Mouse (Mus musculus) embryonic facial prominence, embryonic 14.5 days (tissue): ENCODE data around the gene Ankrd9. TPM values are rescaled to one million over a fixed set of nuclear protein-coding genes. Genes with fewer than 3 reads are reported as not detected.

Experiments
- ATAC-seq: fragments of 200-750 bp; cut with Nextera tagmentation; 2 replicates; pipeline ENCODE4 v1.8.0; 2017; ENCODE audit warnings: low read depth, moderate number of reproducible peaks, moderate TSS enrichment
- DNase-seq: peaks from one replicate; pipeline ENCODE4 v3.0.0-alpha.2; 2015; ENCODE audit warnings: low spot score
- H3K27ac ChIP-seq: fragments of 300-500 bp; sonication (generic); replicated peaks from 2 replicates; pipeline ENCODE4 v1.5.1; 2014; ENCODE audit warnings: low read depth, mild to moderate bottlenecking, low read length, moderate library complexity
- H3K27me3 ChIP-seq: fragments of 300-500 bp; sonication (generic); replicated peaks from 2 replicates; pipeline ENCODE4 v1.6.1; 2014; ENCODE audit warnings: low read length; ENCODE audit not compliant: control insufficient read depth, insufficient read depth
- H3K36me3 ChIP-seq: fragments of 300-500 bp; sonication (generic); 2 replicates; pipeline ENCODE4 v1.6.1; 2014; ENCODE audit warnings: low read length, mixed read lengths; ENCODE audit not compliant: control insufficient read depth, insufficient read depth
- H3K4me1 ChIP-seq: fragments of 300-500 bp; sonication (generic); 2 replicates; pipeline ENCODE4 v1.6.1; 2014; ENCODE audit warnings: antibody characterized with exemption, low read length; ENCODE audit not compliant: control insufficient read depth, insufficient read depth
- H3K4me2 ChIP-seq: fragments of 300-500 bp; sonication (generic); 2 replicates; pipeline ENCODE4 v1.6.1; 2014; ENCODE audit warnings: low read depth, mild to moderate bottlenecking, low read length, moderate library complexity, mixed read lengths
- H3K4me3 ChIP-seq: fragments of 300-500 bp; sonication (generic); 2 replicates; pipeline ENCODE4 v1.5.1; 2014; ENCODE audit warnings: low read depth, mild to moderate bottlenecking, low read length
- H3K9ac ChIP-seq: fragments of 300-500 bp; sonication (generic); 2 replicates; pipeline ENCODE4 v1.6.1; 2014; ENCODE audit warnings: low read depth, mild to moderate bottlenecking, low read length, moderate library complexity, mixed read lengths
- H3K9me3 ChIP-seq: fragments of 300-500 bp; sonication (generic); 2 replicates; pipeline ENCODE4 v1.6.1; 2016; ENCODE audit warnings: low read length; ENCODE audit not compliant: control insufficient read depth
- WGBS: fragments of 180-500 bp; shearing (Covaris S2); extraction: QIAGEN DNeasy Blood & Tissue Kit; methylation state at CpG from one replicate; pipeline ENCODE4 v1.1.7; 2014; 5-methylcytosine and 5-hydroxymethylcytosine counted together
- polyA plus RNA-seq: library from polyadenylated mRNA; unstranded; fragments of >200 nt; fragmentation: Nextera tagmentation; extraction: Ambion mirVana; gene quantifications from 2 replicates; pipeline ENCODE4 v1.2.1, GENCODE M21; 2014

Gene Ankrd9
- polyA plus RNA-seq, 1 experiment from 2014 or later, result 13.2 TPM

GRCm38 (mm10) chr12:111007134-111008103 lies 28.6 kb upstream of the Ankrd9 start:
- Histone ChIP-seq H3K27ac (peak overlapping the region; percentile 18; the same call in 1 of the 2 replicates), H3K36me3 (no peaks in the 10 kb centered on the region), H3K4me3 (no peak overlapping the region), H3K27me3 (no peaks in the 10 kb centered on the region), H3K9ac (no peak overlapping the region), H3K4me1 (peaks cover 21% of the 10 kb centered on the region), H3K9me3 (peaks cover 2% of the 10 kb centered on the region; the same call in 1 of the 2 replicates), H3K4me2 (no peak overlapping the region)
- WGBS, result 67% methylated on average over 14 of the region's 14 CpGs
- no peak; the same call in 1 of the 2 replicates for ATAC-seq
- DNase-seq, result peak; percentile 56

- Histone ChIP-seq H3K4me2 (no peak overlapping the region), H3K27me3 (no peaks in the 10 kb centered on the region), H3K9me3 (no peaks in the 10 kb centered on the region), H3K27ac (peak overlapping the region; percentile 58), H3K36me3 (no peaks in the 10 kb centered on the region), H3K4me1 (peaks cover 21% of the 10 kb centered on the region), H3K4me3 (no peak overlapping the region), H3K9ac (no peak overlapping the region)
- DNase-seq (no peak), ATAC-seq (peak; percentile 41; the same call in 1 of the 2 replicates)
- 53% methylated on average over 3 of the region's 5 CpGs for WGBS
Measured at GRCm38 (mm10) chr12:111006339-111006738, 27.5 kb upstream of the Ankrd9 start.

- no peaks in the 10 kb centered on the region for H3K27me3 ChIP-seq
- peaks cover 21% of the 10 kb centered on the region for H3K4me1 ChIP-seq
- no peak overlapping the region for H3K4me3 ChIP-seq
- 75% methylated on average over 6 of the region's 6 CpGs for WGBS
- no peak for DNase-seq
- no peak overlapping the region for H3K9ac ChIP-seq
- no peak overlapping the region; the same call in 1 of the 2 replicates for H3K27ac ChIP-seq
- H3K36me3 ChIP-seq, result no peaks in the 10 kb centered on the region
- no peaks in the 10 kb centered on the region for H3K9me3 ChIP-seq
- no peak overlapping the region for H3K4me2 ChIP-seq
- ATAC-seq, result no peak
Measured at GRCm38 (mm10) chr12:111005803-111006202, 27.0 kb upstream of the Ankrd9 start.

GRCm38 (mm10) chr12:111004142-111004541 lies 25.3 kb upstream of the Ankrd9 start:
- 70% methylated on average over 9 of the region's 9 CpGs for WGBS
- peaks cover 18% of the 10 kb centered on the region for H3K4me1 ChIP-seq

GRCm38 (mm10) chr12:111000956-111001355 lies 22.1 kb upstream of the Ankrd9 start:
- Histone ChIP-seq H3K4me2 (no peak overlapping the region), H3K9me3 (peaks cover 8% of the 10 kb centered on the region; the same call in 1 of the 2 replicates), H3K4me3 (no peak overlapping the region), H3K4me1 (peaks cover 1% of the 10 kb centered on the region; the same call in 1 of the 2 replicates), H3K36me3 (no peaks in the 10 kb centered on the region), H3K27me3 (no peaks in the 10 kb centered on the region), H3K9ac (no peak overlapping the region), H3K27ac (no peak overlapping the region)
- 93% methylated on average over 7 of the region's 7 CpGs for WGBS
- ATAC-seq (no peak), DNase-seq (no peak)

More at GRCm38 (mm10) chr12:111004142-111004541, 25.3 kb upstream of the Ankrd9 start:
- H3K4me3 ChIP-seq, result no peak overlapping the region
- no peak overlapping the region for H3K4me2 ChIP-seq
- ATAC-seq (no peak), DNase-seq (no peak)
- no peaks in the 10 kb centered on the region for H3K9me3 ChIP-seq
- H3K9ac ChIP-seq, result no peak overlapping the region
- no peaks in the 10 kb centered on the region for H3K36me3 ChIP-seq
- no peak overlapping the region for H3K27ac ChIP-seq
- H3K27me3 ChIP-seq, result no peaks in the 10 kb centered on the region

- no peak overlapping the region for H3K27ac ChIP-seq
- no peak for ATAC-seq
- H3K9ac ChIP-seq, result no peak overlapping the region
- H3K36me3 ChIP-seq, result no peaks in the 10 kb centered on the region
- H3K27me3 ChIP-seq, result no peaks in the 10 kb centered on the region
- no peaks in the 10 kb centered on the region for H3K4me1 ChIP-seq
- peaks cover 8% of the 10 kb centered on the region; the same call in 1 of the 2 replicates for H3K9me3 ChIP-seq
- no peak overlapping the region for H3K4me2 ChIP-seq
- DNase-seq, result no peak
- 88% methylated on average over 2 of the region's 2 CpGs for WGBS
- no peak overlapping the region for H3K4me3 ChIP-seq
Measured at GRCm38 (mm10) chr12:110999820-111000219, 21.0 kb upstream of the Ankrd9 start.

- ATAC-seq (no peak), DNase-seq (no peak)
- H3K4me3 ChIP-seq, result no peak overlapping the region
- H3K27ac ChIP-seq, result no peak overlapping the region
- no peak overlapping the region for H3K4me2 ChIP-seq
- H3K4me1 ChIP-seq, result no peaks in the 10 kb centered on the region
- H3K9ac ChIP-seq, result no peak overlapping the region
- WGBS, result 95% methylated on average over 11 of the region's 11 CpGs
- no peaks in the 10 kb centered on the region for H3K27me3 ChIP-seq
- H3K9me3 ChIP-seq, result peaks cover 8% of the 10 kb centered on the region; the same call in 1 of the 2 replicates
- no peaks in the 10 kb centered on the region for H3K36me3 ChIP-seq
Measured at GRCm38 (mm10) chr12:110998092-110998491, 19.3 kb upstream of the Ankrd9 start.

- Histone ChIP-seq H3K4me2 (no peak overlapping the region), H3K27ac (no peak overlapping the region), H3K4me3 (no peak overlapping the region), H3K36me3 (no peaks in the 10 kb centered on the region), H3K9ac (no peak overlapping the region), H3K9me3 (peaks cover 8% of the 10 kb centered on the region; the same call in 1 of the 2 replicates), H3K4me1 (no peaks in the 10 kb centered on the region; the same call in 1 of the 2 replicates), H3K27me3 (no peaks in the 10 kb centered on the region)
- no peak for ATAC-seq
- 44% methylated on average over 12 of the region's 12 CpGs for WGBS
- no peak for DNase-seq
Measured at GRCm38 (mm10) chr12:110994666-110995065, 15.8 kb upstream of the Ankrd9 start.
